Mouse (Mus musculus) G1E (cell line): ENCODE measurements around the gene Celf2.

Experiments
- CTCF ChIP-seq: IDR thresholded peaks from 2 replicates; pipeline ENCODE4 v1.5.1; 2012; ENCODE audit warnings: low read depth, low read length, inconsistent platforms, mixed read lengths
- GATA1 ChIP-seq: IDR thresholded peaks from 2 replicates; pipeline ENCODE4 v1.6.1; 2012; ENCODE audit warnings: borderline replicate concordance, low read length, inconsistent platforms, mixed read lengths

DNA sequence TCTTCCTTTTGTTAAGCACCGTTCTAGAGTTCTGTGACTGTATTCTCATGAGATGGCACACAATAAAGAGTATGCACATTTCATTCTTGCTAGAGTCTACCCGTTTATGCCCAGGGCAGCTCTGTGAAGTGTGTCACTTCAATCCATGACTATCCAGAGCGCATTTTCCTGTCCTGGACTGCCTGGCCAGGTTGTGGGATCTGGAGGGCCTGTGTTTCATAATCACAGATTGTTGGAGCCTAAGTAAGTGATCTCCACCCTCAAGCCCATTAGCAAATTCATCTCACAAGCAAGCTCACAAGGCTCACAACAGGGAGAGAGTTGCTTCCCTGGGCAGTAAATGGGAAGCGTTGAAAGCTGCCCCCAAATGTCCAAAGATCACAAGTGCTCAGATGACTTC is 395.6 kb downstream of the Celf2 start:
- TF ChIP-seq CTCF: no peak
- no peak for TF ChIP-seq GATA1
